Mouse (Mus musculus) CD8-positive naive resting alpha-beta T cell, adult 57 days (primary cell): ENCODE measurements around the gene Gm49333. TPM values are rescaled to one million over a fixed set of nuclear protein-coding genes. Genes with fewer than 3 reads are reported as not detected.

Source experiments
- total RNA-seq: library from RNA; stranded (reverse); gene quantifications from one replicate; pipeline ENCODE4 v1.2.4, GENCODE M21; 2023

Gene Gm49333
- total RNA-seq: not detected

DNA sequence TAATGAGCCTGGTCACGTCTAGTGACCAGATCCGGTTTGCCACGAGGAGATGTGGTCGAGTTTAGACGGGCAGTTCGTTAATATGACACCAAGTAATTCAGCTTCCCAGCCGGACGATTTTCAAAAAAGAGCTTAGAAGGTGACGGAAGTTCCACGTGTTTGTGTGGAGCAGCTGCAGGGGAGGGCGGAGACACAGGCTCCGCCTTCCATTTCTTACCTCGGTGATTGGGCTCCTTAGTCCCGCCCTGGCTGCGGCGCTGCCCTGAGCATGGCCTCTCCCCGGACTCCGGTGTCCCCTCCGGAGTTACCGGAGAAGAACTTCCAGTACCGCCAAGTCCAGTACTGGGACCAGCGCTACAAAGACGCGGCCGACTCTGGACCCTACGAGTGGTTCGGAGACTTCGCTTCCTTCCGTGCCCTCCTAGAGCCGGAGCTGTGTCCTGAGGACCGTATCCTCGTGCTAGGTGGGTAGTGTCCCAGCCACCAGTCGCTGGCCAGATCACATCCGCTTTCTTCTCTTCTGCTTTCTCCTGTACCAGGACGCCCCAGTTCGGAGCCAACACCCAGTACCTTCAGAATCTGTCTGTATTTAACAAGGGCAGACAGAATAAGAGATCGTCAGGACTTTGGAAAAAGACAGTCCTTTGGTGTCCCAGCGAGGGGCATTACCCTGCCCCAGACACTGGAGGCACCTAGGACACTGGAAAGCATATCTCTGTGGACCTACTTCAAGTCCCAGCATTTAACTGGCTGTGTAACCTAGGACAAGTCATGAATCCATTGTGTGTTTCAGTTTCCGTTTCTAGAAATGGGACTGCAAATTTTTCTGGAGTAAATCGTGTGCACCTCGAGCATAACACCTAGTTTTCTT lies at the start of gene Gm49333, which contains the start of the genes Eef1akmt4 and Alg3:
Gene Gm49333 (plus strand): TSS at position 254 of the 871 bp plus-strand sequence.
Gene Eef1akmt4 (plus strand): TSS at position 237 of the 871 bp plus-strand sequence.
Gene Alg3 (minus strand): TSS at position 379 of the 871 bp plus-strand sequence.

DNA sequence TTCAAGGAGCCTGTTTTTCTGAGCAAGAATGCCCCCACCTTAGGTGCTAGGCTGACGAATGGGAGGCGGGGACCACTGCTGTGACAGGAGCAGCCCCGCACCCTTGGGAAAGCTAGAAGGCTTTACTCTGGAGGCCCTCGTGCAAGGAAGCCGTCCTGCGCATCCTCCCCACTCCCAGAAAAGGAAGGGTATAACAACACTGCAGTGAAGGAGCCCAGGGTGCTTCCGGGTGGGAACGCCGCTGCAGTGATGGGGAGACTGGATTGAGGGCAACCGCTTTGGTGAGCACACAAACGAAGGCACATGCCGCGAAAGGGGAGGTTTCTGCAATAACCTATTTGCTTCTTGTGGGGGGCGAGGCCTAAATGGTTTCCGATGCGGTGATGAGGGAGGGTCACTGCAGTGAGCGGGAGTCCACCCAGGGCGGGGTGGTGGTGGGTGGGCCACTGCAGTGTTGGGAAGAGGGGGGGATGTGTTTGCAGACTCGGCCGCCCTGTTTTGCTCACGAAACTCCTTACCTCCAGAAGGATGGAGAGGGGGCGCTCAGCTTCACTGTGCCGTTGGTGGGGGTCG lies 22.0 kb upstream of the Gm49333 start, which contains the start of gene Vwa5b2:
Gene Vwa5b2 (plus strand): TSS at position 106 of the 573 bp plus-strand sequence.

DNA sequence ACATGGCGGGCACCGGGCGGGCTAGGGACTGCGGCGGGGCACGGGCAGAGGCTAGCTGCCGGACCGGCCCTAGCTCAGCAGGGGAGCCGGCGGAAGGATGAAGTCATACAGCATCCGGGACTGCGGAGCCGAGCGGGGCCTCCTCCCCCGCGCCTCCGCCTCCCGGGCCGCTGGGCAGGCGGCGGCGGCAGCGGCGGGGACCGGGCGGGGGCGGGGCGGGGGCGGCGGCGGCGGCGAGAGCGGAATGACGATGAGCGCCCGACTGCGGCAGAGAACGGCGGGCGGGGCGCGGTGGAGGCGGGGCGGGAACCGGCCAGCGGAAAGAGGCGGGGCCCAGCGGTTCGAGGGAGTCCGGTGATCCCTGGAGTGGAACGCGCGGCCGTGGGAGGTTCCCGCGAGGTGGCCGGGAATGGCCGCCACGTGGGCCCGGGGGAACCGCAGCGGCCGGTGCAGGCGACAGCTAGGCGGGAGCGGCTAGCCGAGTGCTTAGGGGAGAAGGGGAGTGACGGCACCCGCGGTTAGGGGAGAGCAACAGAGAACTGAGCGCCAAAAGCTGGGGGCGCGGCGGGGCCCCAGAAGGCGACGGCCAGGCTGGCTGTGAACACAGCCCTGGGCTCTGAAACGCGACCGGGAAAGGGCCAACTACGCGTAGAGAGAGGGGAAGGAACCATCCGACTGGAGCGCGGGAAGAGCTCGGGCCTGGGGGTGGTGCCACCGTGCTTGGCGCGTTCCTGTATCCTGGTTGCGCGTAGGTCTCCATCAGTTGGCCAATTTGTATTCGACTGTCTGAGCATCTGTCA lies 10.0 kb downstream of the Gm49333 start, which contains the start of gene Camk2n2:
Gene Camk2n2 (minus strand): TSS at position 97 of the 800 bp plus-strand sequence.

DNA sequence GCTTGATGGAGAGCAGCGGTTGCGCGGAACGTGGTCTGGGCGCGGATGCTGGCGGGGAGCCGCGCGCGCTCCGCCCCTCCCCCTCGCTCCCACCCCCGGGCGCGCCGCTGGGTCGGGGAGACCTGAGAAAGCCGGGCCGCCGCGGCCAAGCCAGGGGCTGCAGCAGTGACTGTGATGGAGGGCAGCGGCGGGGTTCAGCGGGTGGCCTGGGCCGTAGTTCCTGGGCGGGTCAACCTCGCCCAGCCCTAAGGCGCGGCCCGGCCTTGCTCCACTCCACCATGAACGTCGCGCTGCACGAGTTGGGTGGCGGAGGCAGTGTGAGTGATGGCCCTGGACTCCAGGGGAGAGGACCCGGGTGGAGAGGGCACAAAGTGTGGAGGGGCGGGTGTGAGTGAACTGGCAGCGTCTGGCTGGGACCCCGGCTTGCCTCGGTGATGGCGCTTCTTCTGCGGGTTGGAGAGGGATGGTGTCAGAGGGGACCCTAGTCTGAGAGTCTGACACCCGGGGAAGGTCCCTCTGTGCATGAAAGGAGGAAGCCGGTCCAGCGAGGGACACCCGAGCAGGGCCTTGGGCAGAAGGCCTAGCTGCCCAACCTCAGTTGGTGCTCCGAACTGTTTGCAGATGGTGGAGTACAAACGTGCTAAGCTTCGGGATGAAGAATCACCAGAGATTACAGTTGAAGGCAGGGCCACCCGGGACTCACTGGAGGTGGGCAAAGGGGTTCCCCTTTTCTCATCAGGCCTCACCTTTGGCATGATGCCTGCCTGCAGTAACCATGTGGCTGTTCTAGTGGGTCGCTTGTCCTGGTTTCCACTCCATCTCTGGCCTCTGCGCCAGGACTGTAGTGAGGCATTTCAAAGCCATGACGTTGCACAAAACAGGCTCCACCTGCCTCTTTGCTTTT lies 18.6 kb downstream of the Gm49333 start, which contains the start of gene Ece2:
Gene Ece2 (plus strand): TSS at position 98 of the 904 bp plus-strand sequence.

DNA sequence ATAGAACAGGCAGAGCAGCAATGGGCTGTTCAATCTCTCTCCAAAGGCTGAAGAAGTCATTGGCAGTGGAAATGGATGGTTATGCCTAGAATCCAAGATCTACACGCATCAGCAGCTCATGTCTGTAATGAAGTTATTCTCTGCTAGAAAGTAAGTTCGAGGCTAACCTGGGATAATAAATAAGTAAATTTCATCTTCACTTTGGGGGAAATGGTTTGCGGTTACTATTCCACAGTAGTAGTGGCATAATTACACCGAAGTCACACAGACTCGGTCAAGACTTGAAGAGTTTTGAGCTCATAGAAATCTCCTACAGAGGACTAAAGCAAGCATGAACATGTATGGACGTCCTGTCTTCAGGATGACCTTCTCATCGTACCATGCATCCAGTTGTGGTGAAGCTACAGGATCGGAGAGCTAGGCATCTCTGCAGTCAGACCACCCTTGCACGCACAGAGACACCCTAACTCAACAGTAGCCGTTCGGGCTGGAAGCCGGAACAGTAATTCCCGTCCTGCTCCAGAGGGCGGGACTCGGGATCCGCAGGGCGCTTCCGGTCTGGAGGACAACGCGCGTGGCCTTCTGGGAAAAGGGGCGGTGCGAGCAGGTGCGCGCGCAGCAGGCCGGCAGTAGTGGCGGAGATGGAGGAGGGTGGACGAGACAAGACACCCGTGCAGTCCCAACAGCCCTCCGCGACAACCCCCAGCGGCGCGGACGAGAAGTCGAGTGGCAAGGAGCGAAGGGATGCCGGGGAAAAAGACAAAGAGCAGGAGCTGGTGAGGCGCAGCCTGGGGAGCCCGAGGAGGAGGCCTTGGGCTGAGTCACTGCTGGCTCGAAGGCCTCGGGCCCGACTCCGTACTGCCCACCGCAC lies 39.9 kb downstream of the Gm49333 start, which contains the start of gene Psmd2:
Gene Psmd2 (plus strand): TSS at position 577 of the 871 bp plus-strand sequence.

DNA sequence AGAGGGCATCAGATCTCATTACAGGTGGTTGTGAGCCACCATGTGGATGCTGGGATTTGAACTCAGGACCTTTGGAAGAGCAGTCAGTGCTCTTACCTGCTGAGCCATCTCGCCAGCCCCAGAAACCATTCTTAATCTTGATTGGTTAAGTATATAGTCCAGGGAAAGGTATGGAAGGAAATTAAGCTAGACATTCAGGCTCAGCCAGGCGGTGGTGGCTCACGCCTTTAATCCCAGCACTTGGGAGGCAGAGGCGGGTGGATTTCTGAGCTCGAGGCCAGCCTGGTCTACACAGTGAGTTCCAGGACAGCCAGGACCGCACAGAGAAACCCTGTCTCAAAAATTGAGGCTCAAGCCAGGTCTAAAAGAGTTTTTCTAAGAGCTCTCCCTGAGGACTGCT lies 56.6 kb downstream of the Gm49333 start, which contains the start of gene Eif4g1:
Gene Eif4g1 (plus strand): TSS at position 301 of the 400 bp plus-strand sequence.

DNA sequence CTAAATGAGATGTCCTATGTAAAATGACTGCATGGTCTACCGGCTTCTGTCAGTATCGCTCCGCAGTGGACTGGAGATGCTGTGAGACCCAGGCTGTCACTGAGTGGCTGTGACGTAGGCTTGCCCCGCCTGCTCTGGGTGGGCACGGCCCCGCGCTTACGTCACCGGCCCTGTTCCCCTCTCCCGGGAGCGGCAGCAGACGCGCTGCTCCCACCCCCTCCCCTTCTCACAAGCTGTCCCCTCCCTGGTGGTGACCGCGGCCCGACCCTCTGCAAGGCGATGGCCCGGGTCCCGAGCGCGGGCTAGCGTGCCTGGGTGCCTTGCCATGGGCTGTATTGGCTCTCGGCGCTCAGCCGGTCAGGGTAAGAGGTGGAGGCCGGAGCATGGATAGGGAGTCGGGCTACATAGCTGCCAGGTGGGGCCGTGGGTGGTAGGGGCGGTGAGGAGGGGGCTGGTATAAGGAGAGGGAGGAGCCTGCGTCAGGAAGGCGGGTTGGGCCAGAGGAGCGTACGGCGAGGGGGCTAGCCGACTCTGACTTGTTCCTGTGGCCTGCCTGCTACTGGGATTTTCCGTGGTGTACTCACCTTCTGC lies 81.8 kb downstream of the Gm49333 start, which contains the start of gene Fam131a:
Gene Fam131a (plus strand): TSS at position 131 of the 591 bp plus-strand sequence.

Other genes starting within 250 kb of the Gm49333 start
- 77.7 TPM for gene Abcc5, start 185.2 kb upstream of the Gm49333 start, total RNA-seq
- 37.4 TPM for gene Eif2b5, start 112.8 kb upstream of the Gm49333 start, total RNA-seq
- 41.3 TPM for gene Dvl3, start 94.6 kb upstream of the Gm49333 start, total RNA-seq
- 174 TPM for gene Ap2m1, start 76.1 kb upstream of the Gm49333 start, total RNA-seq
- gene Abcf3, start 63.0 kb upstream of the Gm49333 start, total RNA-seq: 82.8 TPM
- gene Vwa5b2, start 22.1 kb upstream of the Gm49333 start, total RNA-seq: 0.40 TPM
- 8.0 TPM for gene Eef1akmt4, start within 50 bp of the Gm49333 start, total RNA-seq
- gene Alg3, start 125 bp downstream of the Gm49333 start, total RNA-seq: 14.0 TPM
- gene Camk2n2, start 9.7 kb downstream of the Gm49333 start, total RNA-seq: not detected
- gene Ece2, start 18.2 kb downstream of the Gm49333 start, total RNA-seq: not detected
- gene Psmd2, start 40.0 kb downstream of the Gm49333 start, total RNA-seq: 100 TPM
- 284 TPM for gene Eif4g1, start 56.7 kb downstream of the Gm49333 start, total RNA-seq
- gene Fam131a, start 81.6 kb downstream of the Gm49333 start, total RNA-seq: 2.0 TPM
- gene Polr2h, start 106.1 kb downstream of the Gm49333 start, total RNA-seq: 24.2 TPM
- gene Clcn2, start 106.1 kb downstream of the Gm49333 start, total RNA-seq: 4.2 TPM
- not detected for gene Chrd, start 121.5 kb downstream of the Gm49333 start, total RNA-seq
- gene Thpo, start 122.9 kb downstream of the Gm49333 start, total RNA-seq: not detected